Mouse (Mus musculus) liver, embryonic 14.5 days (tissue): ENCODE data around the gene Adgrb3.

Source experiments
- CTCF ChIP-seq: IDR thresholded peaks from 2 replicates; pipeline ENCODE4 v1.5.1; 2016; ENCODE audit warnings: antibody characterized with exemption, low read depth, control low read depth
- EP300 ChIP-seq: IDR thresholded peaks from 2 replicates; pipeline ENCODE4 v1.6.1; 2016; ENCODE audit warnings: antibody characterized with exemption, low read depth

DNA sequence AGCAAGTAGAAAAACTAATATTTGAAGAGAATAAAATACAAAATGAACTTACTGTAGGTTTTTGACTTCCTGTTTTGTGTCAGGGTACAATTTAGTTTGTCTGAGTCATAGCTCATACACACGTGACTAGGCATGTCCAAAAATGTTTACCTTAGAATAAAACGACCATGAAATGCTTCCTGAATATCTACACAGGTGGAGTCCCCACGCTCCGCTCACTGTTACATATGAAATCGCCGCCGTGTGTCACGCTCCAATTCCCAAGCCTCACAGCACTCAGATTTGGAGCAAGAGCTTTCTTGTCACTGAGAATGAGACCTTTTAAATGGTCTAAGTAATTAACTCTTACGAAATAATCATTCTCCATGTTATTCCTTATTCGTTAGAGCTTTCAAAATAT, 795.3 kb downstream of the Adgrb3 start:
- TF ChIP-seq CTCF: no peak
- no peak for TF ChIP-seq EP300
